Mouse (Mus musculus) heart, embryonic 10.5 days (tissue): ENCODE measurements around the gene Lurap1. TPM values are rescaled to one million over a fixed set of nuclear protein-coding genes. Genes with fewer than 3 reads are reported as not detected.

ENCODE experiments used
- DNase-seq: peaks from one replicate; pipeline ENCODE4 v3.0.0-alpha.2; 2017; ENCODE audit warnings: low spot score
- H3K27ac ChIP-seq: fragments of 300-500 bp; sonication (generic); 2 replicates; pipeline ENCODE4 v1.5.1; 2016; ENCODE audit warnings: mild to moderate bottlenecking
- H3K27me3 ChIP-seq: fragments of 300-500 bp; sonication (generic); 2 replicates; pipeline ENCODE4 v1.6.1; 2016; ENCODE audit warnings: mild to moderate bottlenecking; ENCODE audit not compliant: poor library complexity, insufficient read depth, severe bottlenecking
- H3K36me3 ChIP-seq: fragments of 300-500 bp; sonication (generic); 2 replicates; pipeline ENCODE4 v1.6.1; 2016; ENCODE audit warnings: mild to moderate bottlenecking, moderate library complexity
- H3K4me1 ChIP-seq: fragments of 300-500 bp; sonication (generic); 2 replicates; pipeline ENCODE4 v1.6.1; 2016; ENCODE audit warnings: mild to moderate bottlenecking
- H3K4me3 ChIP-seq: fragments of 300-500 bp; sonication (generic); 2 replicates; pipeline ENCODE4 v1.5.1; 2016; ENCODE audit warnings: mild to moderate bottlenecking, moderate library complexity
- H3K9me3 ChIP-seq: fragments of 300-500 bp; sonication (generic); 2 replicates; pipeline ENCODE4 v1.6.1; 2016; ENCODE audit warnings: mild to moderate bottlenecking, moderate library complexity
- WGBS: fragments of 180-500 bp; shearing (Covaris S2); methylation state at CpG from one replicate; pipeline ENCODE4 v1.1.7; 2016; 5-methylcytosine and 5-hydroxymethylcytosine counted together
- polyA plus RNA-seq: library from polyadenylated mRNA; unstranded; fragments of >200 nt; fragmentation: Nextera tagmentation; extraction: Ambion mirVana; gene quantifications from 2 replicates; pipeline ENCODE4 v1.2.1, GENCODE M21; 2016

The Lurap1 gene
- polyA plus RNA-seq, 1 experiment from 2014 or later = 1.4 TPM

DNA sequence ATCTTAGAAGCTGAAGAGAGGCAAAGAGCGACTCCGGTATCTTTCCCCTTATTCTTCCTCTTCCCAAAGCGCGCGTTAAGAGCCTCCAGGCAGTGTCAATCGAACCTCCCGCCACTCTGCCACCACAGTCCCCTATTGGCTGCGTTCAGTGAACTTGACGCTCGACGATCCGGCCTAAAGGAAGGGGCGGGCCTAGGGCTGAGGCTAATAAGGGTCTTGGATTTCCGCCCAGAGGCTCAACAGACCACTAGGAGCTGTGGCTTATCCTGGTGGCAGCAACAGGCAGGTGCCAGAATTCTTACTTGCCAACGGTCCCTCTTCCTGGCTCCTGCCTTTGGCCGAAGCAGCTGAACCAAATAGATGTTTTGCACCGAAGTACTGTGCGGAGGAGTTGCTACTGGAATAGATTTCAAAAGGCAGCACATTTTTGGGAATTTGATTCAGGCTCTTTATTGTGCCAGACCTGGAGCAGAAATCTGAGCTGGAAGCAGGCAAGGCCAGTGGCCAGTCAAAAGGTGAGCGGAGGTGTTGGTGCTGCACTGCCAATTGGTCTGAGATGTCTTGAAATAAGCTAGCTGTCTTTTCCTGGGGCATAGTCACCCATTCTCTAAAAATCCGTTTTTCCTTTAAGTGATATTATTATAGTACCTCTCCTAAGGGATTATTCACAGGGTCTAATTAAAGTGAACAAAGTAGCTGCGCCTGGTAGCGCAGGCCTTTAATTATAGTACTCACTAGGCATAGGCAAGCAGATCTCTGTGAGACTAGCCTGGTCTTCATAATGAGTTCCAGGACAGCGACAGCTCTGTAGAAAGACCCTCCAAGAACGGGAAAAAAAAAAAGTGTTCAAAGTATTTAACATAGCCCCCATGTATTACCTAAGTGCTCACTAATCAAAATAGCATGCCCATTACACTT is 27.3 kb downstream of the Lurap1 start, which contains the start of the genes Rad54l and Pomgnt1:
TSS of gene Rad54l (minus strand) at position 89 of the 918 bp plus-strand sequence.
TSS of gene Pomgnt1 (plus strand) at position 239 of the 918 bp plus-strand sequence.
- WGBS = 6% methylated on average over 24 of the region's 24 CpGs
- peaks cover 18% of the 10 kb centered on the region for H3K4me1 ChIP-seq

GRCm38 (mm10) chr4:116122762-116123161 is 28.4 kb downstream of the Lurap1 start:
- DNase-seq = no peak
- WGBS = 2% methylated on average over 1 of the region's 1 CpGs
- Histone ChIP-seq H3K27ac (peak overlapping the region; percentile 83), H3K36me3 (peaks cover 20% of the 10 kb centered on the region), H3K4me1 (peaks cover 18% of the 10 kb centered on the region), H3K9me3 (no peaks in the 10 kb centered on the region), H3K4me3 (peak overlapping the region; percentile 75), H3K27me3 (no peaks in the 10 kb centered on the region)

More for the DNA sequence above, 27.3 kb downstream of the Lurap1 start, which contains the start of the genes Rad54l and Pomgnt1:
- H3K36me3 ChIP-seq = peaks cover 15% of the 10 kb centered on the region
- H3K27me3 ChIP-seq = no peaks in the 10 kb centered on the region
- DNase-seq = peak; percentile 98
- H3K4me3 ChIP-seq = peak within 1 kb of the TSS; percentile 75
- H3K27ac ChIP-seq = peak within 1 kb of the TSS; percentile 83
- H3K9me3 ChIP-seq = no peaks in the 10 kb centered on the region

- Histone ChIP-seq H3K27ac (no peak overlapping the region), H3K36me3 (peaks cover 67% of the 10 kb centered on the region), H3K27me3 (no peaks in the 10 kb centered on the region), H3K4me3 (no peak overlapping the region), H3K4me1 (no peaks in the 10 kb centered on the region), H3K9me3 (no peaks in the 10 kb centered on the region)
- DNase-seq = no peak
- WGBS = 87% methylated on average over 2 of the region's 2 CpGs
These were observed 39.7 kb downstream of the Lurap1 start for GRCm38 (mm10) chr4:116111486-116111885.

GRCm38 (mm10) chr4:116110695-116111094 is 40.4 kb downstream of the Lurap1 start:
- Histone ChIP-seq H3K27me3 (no peaks in the 10 kb centered on the region), H3K4me1 (no peaks in the 10 kb centered on the region), H3K4me3 (no peak overlapping the region), H3K36me3 (peaks cover 66% of the 10 kb centered on the region), H3K9me3 (no peaks in the 10 kb centered on the region), H3K27ac (no peak overlapping the region)
- WGBS = 90% methylated on average over 6 of the region's 6 CpGs
- no peak for DNase-seq

DNA sequence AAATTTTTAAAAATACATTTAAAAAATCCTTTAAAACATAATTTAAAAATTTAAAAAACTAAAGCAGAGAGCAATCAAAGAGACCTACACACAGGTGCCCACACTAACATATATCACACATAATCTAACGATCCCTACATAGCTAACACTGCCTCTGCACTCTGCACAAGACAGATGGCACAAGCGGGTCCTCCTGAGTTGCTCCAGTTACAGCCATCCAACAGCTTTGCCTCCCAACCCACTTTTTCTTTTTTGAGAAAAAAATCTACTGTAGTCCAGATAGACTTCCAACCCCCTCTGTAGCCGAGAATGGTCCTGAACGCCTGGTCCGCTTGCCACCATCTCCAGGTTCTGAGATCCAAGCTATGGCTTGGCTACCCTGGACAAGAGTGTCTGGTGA is 45.9 kb downstream of the Lurap1 start:
- DNase-seq = no peak
- 89% methylated on average over 5 of the region's 5 CpGs for WGBS
- Histone ChIP-seq H3K36me3 (peaks cover 82% of the 10 kb centered on the region), H3K27ac (no peak overlapping the region), H3K4me3 (no peak overlapping the region), H3K9me3 (no peaks in the 10 kb centered on the region), H3K4me1 (no peaks in the 10 kb centered on the region), H3K27me3 (no peaks in the 10 kb centered on the region)

GRCm38 (mm10) chr4:116100959-116101358 is 50.2 kb downstream of the Lurap1 start:
- DNase-seq = no peak
- H3K27ac ChIP-seq = no peak overlapping the region
- H3K27me3 ChIP-seq = no peaks in the 10 kb centered on the region
- H3K9me3 ChIP-seq = no peaks in the 10 kb centered on the region
- 74% methylated on average over 7 of the region's 7 CpGs for WGBS
- H3K36me3 ChIP-seq = peaks cover 96% of the 10 kb centered on the region
- H3K4me1 ChIP-seq = no peaks in the 10 kb centered on the region
- no peak overlapping the region for H3K4me3 ChIP-seq

- Histone ChIP-seq H3K36me3 (peaks cover 99% of the 10 kb centered on the region), H3K4me3 (no peak overlapping the region), H3K9me3 (no peaks in the 10 kb centered on the region), H3K4me1 (no peaks in the 10 kb centered on the region), H3K27ac (no peak overlapping the region), H3K27me3 (no peaks in the 10 kb centered on the region)
- 79% methylated on average over 8 of the region's 8 CpGs for WGBS
- DNase-seq = no peak
These were observed 53.9 kb downstream of the Lurap1 start for GRCm38 (mm10) chr4:116097211-116097610.

DNA sequence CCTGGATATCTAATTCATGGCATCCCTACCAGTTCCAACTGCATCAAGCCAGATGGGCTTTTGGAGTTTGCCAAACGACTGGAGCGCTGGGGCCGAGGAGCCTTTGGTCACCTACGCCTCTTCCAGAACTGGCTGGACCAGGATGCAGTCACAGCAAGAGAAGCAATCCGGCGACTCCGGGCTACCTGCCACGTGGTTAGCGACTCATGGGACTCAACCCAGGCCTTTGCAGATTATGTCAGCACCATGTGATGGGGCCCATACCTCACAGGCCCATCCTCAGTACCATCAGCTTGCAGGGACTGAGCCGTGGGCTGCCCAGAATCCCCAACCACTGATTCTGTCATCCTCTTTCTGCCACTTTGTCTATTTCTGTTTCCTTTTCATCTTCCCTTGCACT is 54.8 kb downstream of the Lurap1 start:
- Histone ChIP-seq H3K9me3 (no peaks in the 10 kb centered on the region), H3K4me3 (no peak overlapping the region), H3K27me3 (no peaks in the 10 kb centered on the region), H3K27ac (no peak overlapping the region), H3K4me1 (no peaks in the 10 kb centered on the region), H3K36me3 (peaks cover 100% of the 10 kb centered on the region)
- DNase-seq = no peak
- 89% methylated on average over 10 of the region's 10 CpGs for WGBS

- Histone ChIP-seq H3K27me3 (no peaks in the 10 kb centered on the region), H3K36me3 (peaks cover 92% of the 10 kb centered on the region), H3K4me1 (no peaks in the 10 kb centered on the region), H3K9me3 (no peaks in the 10 kb centered on the region), H3K4me3 (no peak overlapping the region), H3K27ac (no peak overlapping the region)
- no peak for DNase-seq
- WGBS = 85% methylated on average over 23 of the region's 23 CpGs
These were observed 62.5 kb downstream of the Lurap1 start for GRCm38 (mm10) chr4:116088510-116089249.

Other genes with a start within 250 kb of the Lurap1 start
- not detected in 2 replicates for gene Dmbx1, start 211.4 kb downstream of the Lurap1 start, polyA plus RNA-seq
- 1.3 and 1.7 TPM in 2 replicates for gene Faah, start 133.4 kb downstream of the Lurap1 start, polyA plus RNA-seq
- gene Nsun4, start 97.5 kb downstream of the Lurap1 start, polyA plus RNA-seq = 20.4 and 24.9 TPM in 2 replicates
- gene Uqcrh, start 76.3 kb downstream of the Lurap1 start, polyA plus RNA-seq = 697 and 904 TPM in 2 replicates
- 69.1 and 77.9 TPM in 2 replicates for gene Lrrc41, start 76.1 kb downstream of the Lurap1 start, polyA plus RNA-seq
- 31.7 and 38.0 TPM in 2 replicates for gene Rad54l, start 27.6 kb downstream of the Lurap1 start, polyA plus RNA-seq
- 68.9 and 74.3 TPM in 2 replicates for gene Pomgnt1, start 27.5 kb downstream of the Lurap1 start, polyA plus RNA-seq
- gene Tspan1, start 16.3 kb upstream of the Lurap1 start, polyA plus RNA-seq = 0.10 TPM in 1 of 2 replicates, not detected in the other
- gene 1700042G07Rik, start 22.0 kb upstream of the Lurap1 start, polyA plus RNA-seq = not detected in 2 replicates
- gene Gm49337, start 22.0 kb upstream of the Lurap1 start, polyA plus RNA-seq = not detected in 2 replicates
- 17.2 and 22.7 TPM in 2 replicates for gene Pik3r3, start 70.3 kb upstream of the Lurap1 start, polyA plus RNA-seq